Mouse (Mus musculus): ENCODE data around the gene Apoh. TPM values are rescaled to one million over a fixed set of nuclear protein-coding genes. Genes with fewer than 3 reads are reported as not detected.

Gene Apoh
- not detected in 2 replicates for polyA plus RNA-seq (2012; ENCODE audit: insufficient read depth, insufficient read length, low replicate concordance, missing spikeins)

GRCm38 (mm10) chr11:108342781-108343768 is at the start of gene Apoh:
Gene Apoh, plus strand, starts transcription at chr11:108343354.
- no peaks in the 10 kb centered on the region for H3K4me1 ChIP-seq (ENCODE audit: control insufficient read depth, insufficient read depth, low read length)
- TF ChIP-seq CTCF (IDR thresholded peaks at IDR 0.05; ENCODE audit: insufficient read depth, low read depth, low read length) (no peak), POLR2A (IDR thresholded peaks at IDR 0.05; ENCODE audit: insufficient read depth, low read depth, low read length) (no peak)
- peak within 1 kb of the TSS; percentile 73 for H3K27ac ChIP-seq (ENCODE audit: insufficient read depth, low read depth, low read length)
- under 1% methylated on average over 75 of the region's 75 CpGs for WGBS
- H3K4me3 ChIP-seq (ENCODE audit: insufficient read depth, low read depth, low read length): peak within 1 kb of the TSS; percentile 67

- 60% methylated on average over 3 of the region's 3 CpGs for WGBS
- TF ChIP-seq CTCF (IDR thresholded peaks at IDR 0.05; ENCODE audit: insufficient read depth, low read depth, low read length) (no peak), POLR2A (IDR thresholded peaks at IDR 0.05; ENCODE audit: insufficient read depth, low read depth, low read length) (no peak)
- H3K4me3 ChIP-seq (ENCODE audit: insufficient read depth, low read depth, low read length): no peak overlapping the region
- no peak overlapping the region for H3K27ac ChIP-seq (ENCODE audit: insufficient read depth, low read depth, low read length)
- peaks cover 13% of the 10 kb centered on the region for H3K4me1 ChIP-seq (ENCODE audit: control insufficient read depth, insufficient read depth, low read length)
These were observed 49.3 kb upstream of the Apoh start for GRCm38 (mm10) chr11:108293843-108294242.

DNA sequence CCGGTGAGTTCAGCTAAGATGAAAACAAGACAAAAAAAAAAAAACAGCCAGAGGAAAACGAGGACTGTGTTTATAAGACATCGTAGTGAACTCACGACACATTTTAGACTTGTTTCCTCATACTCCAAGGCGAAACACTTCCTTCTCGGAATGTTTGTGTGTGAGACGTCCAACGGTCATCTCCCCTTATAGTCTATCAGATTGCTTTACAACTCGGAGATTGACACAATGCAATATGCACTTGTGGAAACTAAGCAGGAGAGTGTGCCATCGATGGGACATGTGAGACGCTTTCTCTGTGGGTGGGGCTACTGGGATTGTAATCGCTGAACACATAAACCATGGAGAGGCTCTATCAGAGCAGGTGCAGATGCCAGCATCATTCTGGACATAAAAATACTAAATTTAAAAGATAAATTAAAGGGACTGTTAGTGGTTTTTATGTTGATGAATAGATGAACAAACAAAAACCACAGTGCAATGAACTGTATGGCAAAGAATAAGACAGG is 48.8 kb upstream of the Apoh start:
- H3K27ac ChIP-seq (ENCODE audit: insufficient read depth, low read depth, low read length): no peak overlapping the region
- no peak for TF ChIP-seq CTCF (IDR thresholded peaks at IDR 0.05; ENCODE audit: insufficient read depth, low read depth, low read length)
- TF ChIP-seq POLR2A (IDR thresholded peaks at IDR 0.05; ENCODE audit: insufficient read depth, low read depth, low read length): no peak
- peaks cover 12% of the 10 kb centered on the region for H3K4me1 ChIP-seq (ENCODE audit: control insufficient read depth, insufficient read depth, low read length)
- no peak overlapping the region for H3K4me3 ChIP-seq (ENCODE audit: insufficient read depth, low read depth, low read length)
- WGBS: 82% methylated on average over 12 of the region's 12 CpGs

- TF ChIP-seq CTCF (IDR thresholded peaks at IDR 0.05; ENCODE audit: insufficient read depth, low read depth, low read length): no peak
- no peak for TF ChIP-seq POLR2A (IDR thresholded peaks at IDR 0.05; ENCODE audit: insufficient read depth, low read depth, low read length)
- Histone ChIP-seq H3K27ac (ENCODE audit: insufficient read depth, low read depth, low read length) (no peak overlapping the region), H3K4me3 (ENCODE audit: insufficient read depth, low read depth, low read length) (no peak overlapping the region), H3K4me1 (ENCODE audit: control insufficient read depth, insufficient read depth, low read length) (peaks cover 21% of the 10 kb centered on the region)
These were observed 47.8 kb upstream of the Apoh start for GRCm38 (mm10) chr11:108295373-108295772.

GRCm38 (mm10) chr11:108297956-108298355 is 45.2 kb upstream of the Apoh start:
- peaks cover 23% of the 10 kb centered on the region for H3K4me1 ChIP-seq (ENCODE audit: control insufficient read depth, insufficient read depth, low read length)
- H3K27ac ChIP-seq (ENCODE audit: insufficient read depth, low read depth, low read length): no peak overlapping the region
- TF ChIP-seq CTCF (IDR thresholded peaks at IDR 0.05; ENCODE audit: insufficient read depth, low read depth, low read length): no peak
- TF ChIP-seq POLR2A (IDR thresholded peaks at IDR 0.05; ENCODE audit: insufficient read depth, low read depth, low read length): no peak
- H3K4me3 ChIP-seq (ENCODE audit: insufficient read depth, low read depth, low read length): no peak overlapping the region
- 68% methylated on average over 8 of the region's 8 CpGs for WGBS

DNA sequence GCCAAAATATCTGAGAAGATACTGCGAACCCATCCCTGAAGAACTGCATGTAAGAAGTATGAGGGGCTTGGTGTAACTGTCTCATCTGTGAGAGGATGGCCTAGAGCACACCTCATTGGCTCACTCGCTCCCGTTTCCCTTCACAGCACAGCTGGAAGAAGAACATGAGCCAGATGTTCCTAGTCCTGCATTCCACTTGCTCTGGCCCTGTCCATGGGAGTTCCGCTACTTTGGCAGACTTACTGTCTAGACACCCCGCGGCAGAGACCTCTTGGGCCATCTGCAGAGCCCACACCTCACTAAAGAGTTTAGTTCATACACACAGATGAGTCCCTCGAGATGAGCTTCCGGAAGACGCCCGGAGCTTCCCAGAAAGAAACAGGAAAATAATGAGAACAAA is 43.2 kb upstream of the Apoh start:
- WGBS: 87% methylated on average over 10 of the region's 10 CpGs
- H3K4me3 ChIP-seq (ENCODE audit: insufficient read depth, low read depth, low read length): no peak overlapping the region
- no peak overlapping the region for H3K27ac ChIP-seq (ENCODE audit: insufficient read depth, low read depth, low read length)
- peaks cover 26% of the 10 kb centered on the region for H3K4me1 ChIP-seq (ENCODE audit: control insufficient read depth, insufficient read depth, low read length)
- TF ChIP-seq POLR2A (IDR thresholded peaks at IDR 0.05; ENCODE audit: insufficient read depth, low read depth, low read length): no peak

DNA sequence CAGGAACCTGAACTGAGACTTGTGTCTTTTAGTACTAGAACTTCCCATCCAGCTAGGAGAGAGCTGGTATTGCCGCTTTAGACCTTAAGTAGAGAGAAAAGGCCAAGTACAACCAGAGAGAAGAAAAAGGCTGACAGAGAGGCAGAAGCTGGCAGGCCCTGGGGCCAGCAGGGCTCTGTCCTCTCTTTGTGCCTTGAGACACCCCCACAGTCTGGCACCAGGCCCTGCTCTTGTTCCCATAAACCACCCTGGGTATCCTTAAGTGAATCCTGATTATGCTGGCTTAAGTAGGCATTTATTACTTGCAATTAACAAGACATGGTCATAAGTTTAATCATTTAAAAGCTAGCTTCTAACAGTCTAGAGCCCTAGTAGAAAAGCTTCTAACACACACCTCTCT is 42.7 kb upstream of the Apoh start:
- H3K27ac ChIP-seq (ENCODE audit: insufficient read depth, low read depth, low read length): no peak overlapping the region
- no peak for TF ChIP-seq POLR2A (IDR thresholded peaks at IDR 0.05; ENCODE audit: insufficient read depth, low read depth, low read length)
- TF ChIP-seq CTCF (IDR thresholded peaks at IDR 0.05; ENCODE audit: insufficient read depth, low read depth, low read length): no peak
- no peak overlapping the region for H3K4me3 ChIP-seq (ENCODE audit: insufficient read depth, low read depth, low read length)
- peaks cover 27% of the 10 kb centered on the region for H3K4me1 ChIP-seq (ENCODE audit: control insufficient read depth, insufficient read depth, low read length)
- WGBS: 73% methylated on average over 1 of the region's 1 CpGs

DNA sequence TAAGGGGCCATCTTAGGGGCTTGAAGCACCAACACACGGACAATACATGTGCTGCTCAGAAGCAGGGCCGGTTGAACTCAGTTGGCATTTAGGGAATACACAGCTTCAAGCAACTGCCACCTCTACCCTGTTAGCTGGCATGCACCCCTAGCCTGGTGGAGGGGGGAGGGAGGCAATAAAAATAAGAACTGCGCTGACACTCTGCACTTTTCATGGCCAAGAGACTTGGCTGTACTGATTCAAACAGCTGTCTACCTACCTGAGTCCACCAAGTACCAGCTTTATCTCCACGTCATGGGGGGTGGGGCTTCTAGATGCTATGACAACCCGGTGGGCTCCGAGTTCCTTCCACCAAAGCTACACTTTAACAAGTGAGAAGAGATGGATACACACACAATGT is 42.1 kb upstream of the Apoh start:
- Histone ChIP-seq H3K4me3 (ENCODE audit: insufficient read depth, low read depth, low read length) (no peak overlapping the region), H3K4me1 (ENCODE audit: control insufficient read depth, insufficient read depth, low read length) (peaks cover 27% of the 10 kb centered on the region), H3K27ac (ENCODE audit: insufficient read depth, low read depth, low read length) (no peak overlapping the region)
- TF ChIP-seq POLR2A (IDR thresholded peaks at IDR 0.05; ENCODE audit: insufficient read depth, low read depth, low read length) (no peak), CTCF (IDR thresholded peaks at IDR 0.05; ENCODE audit: insufficient read depth, low read depth, low read length) (no peak)
- WGBS: 71% methylated on average over 6 of the region's 6 CpGs

GRCm38 (mm10) chr11:108301796-108302490 is 41.2 kb upstream of the Apoh start:
- 73% methylated on average over 10 of the region's 10 CpGs for WGBS
- no peak for TF ChIP-seq CTCF (IDR thresholded peaks at IDR 0.05; ENCODE audit: insufficient read depth, low read depth, low read length)

More at GRCm38 (mm10) chr11:108301796-108302490, 41.2 kb upstream of the Apoh start:
- Histone ChIP-seq H3K4me1 (ENCODE audit: control insufficient read depth, insufficient read depth, low read length) (peaks cover 27% of the 10 kb centered on the region), H3K27ac (ENCODE audit: insufficient read depth, low read depth, low read length) (no peak overlapping the region), H3K4me3 (ENCODE audit: insufficient read depth, low read depth, low read length) (no peak overlapping the region)
